Mouse (Mus musculus) kidney, postnatal 14 days (tissue): ENCODE data around the gene Fam208b.
"Not testable (repeated sequence)": the region's sequence is repeated elsewhere in the genome, so short reads cannot be mapped to it uniquely, and the experiment has no call there.

ENCODE experiments used
- DNase-seq: peaks from one replicate; pipeline ENCODE4 v3.0.0; 2022; ENCODE audit warnings: mixed read lengths

Gene Fam208b

DNA sequence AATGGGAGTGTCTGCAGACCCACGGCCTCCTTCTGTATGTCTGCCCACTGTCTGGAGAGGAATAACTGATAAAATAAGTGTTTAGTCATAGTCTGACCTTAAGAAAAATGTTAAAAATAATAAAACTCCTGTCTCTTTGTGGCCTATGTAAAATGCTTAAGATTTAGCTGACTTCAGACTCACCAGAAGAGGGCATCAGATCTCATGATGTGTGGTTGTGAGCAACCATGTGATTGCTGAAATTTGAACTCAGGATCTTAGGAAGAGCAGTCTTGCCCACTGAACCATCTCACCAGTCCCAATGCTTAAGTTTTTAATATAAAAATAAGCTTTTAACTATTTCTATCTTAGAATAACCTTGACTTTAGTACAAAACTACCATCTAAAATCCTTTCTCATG, 47.8 kb downstream of the Fam208b start:
- DNase-seq: no peak

DNA sequence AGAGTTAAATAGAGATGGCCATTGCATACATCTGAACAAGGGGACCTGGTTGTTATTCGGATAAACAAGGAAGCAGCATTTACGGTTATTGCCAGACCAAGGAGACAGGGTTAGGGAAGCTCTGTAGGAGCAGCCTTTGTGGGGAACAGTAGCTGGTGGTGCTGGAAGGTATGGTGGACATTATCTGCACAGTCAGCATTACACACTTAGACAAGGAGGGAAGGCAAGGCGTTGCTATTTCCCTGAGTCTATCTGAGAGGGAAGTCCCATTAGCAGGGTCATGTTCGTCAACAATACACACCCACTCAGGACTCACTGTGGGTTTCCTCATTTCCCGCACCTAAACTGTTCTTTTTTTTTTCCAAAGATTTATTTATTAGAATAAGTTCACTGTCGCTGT, 63.1 kb downstream of the Fam208b start:
- no peak for DNase-seq

DNA sequence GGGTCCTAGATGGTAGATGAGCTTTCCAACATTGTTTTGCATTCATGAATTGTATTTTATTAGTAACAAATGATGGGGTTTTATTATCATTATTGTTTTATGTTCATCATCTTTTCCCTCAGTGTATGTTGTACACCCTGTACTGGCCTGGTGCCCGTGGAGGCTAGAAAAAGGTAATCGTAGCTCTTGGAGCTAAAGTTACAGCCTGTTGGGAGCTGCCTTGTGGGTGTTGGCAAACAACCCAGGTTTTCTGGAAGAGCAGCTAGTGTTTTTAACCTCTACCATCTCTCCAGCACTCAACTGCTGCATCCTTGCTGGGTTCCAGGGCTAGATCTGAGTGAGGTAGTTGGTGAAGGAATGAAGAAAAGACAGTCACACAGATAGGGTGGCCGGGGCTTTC, 63.5 kb downstream of the Fam208b start:
- no peak for DNase-seq

DNA sequence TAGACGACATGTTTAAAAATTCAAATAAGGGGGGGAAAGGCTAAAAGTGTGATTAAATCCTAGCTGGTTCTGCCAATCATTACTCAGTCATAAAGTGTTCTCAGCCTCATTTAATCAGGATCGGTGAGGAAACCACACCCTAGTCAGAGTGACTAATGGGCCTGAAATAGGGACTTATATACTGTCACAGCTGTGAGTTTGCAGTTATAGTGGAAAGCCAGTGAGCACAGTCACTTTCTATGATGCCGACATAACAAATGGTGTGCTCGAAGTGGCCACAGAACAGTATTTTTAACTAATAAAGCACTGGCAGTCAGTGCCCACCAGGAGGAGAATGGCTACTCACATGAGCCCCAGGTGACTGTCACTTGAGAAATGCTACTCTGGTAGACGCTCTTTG, 66.0 kb downstream of the Fam208b start:
- no peak for DNase-seq

DNA sequence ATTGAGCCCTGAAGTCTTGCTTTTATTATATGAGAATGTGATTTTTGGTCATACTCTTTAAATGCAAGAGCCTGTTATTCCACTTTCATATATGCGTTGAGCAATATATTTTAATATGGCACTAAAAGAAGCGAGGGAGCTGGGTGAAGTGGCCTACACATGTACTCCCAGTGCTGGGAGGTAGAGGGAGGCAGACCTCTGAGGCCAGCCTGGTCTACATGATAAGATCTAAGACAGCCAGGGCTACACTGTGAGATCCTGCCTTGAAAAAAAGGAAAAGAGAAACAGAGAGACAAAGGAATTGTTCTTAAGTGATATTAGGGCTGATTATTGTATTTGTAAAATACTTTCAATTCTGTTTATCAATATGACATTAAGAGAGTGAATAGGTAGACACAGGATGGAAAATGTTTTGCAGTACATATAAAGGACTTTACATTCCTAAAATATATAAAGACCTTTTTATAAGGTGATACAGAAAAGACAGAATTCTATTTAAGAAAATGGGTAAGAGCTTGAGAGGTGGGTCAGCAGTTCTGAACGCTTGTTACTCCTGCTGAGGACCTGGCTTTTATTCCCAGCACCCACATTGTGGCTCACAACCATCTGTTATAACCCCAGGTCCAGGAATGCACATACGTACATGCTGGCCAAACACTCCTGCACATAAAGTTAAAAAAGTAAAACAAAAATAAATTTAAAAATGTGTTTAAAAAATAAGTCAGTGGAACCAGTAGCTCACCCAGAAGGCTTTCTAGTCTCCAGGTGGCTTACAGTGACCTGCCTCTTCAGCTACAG, 66.6 kb downstream of the Fam208b start:
- DNase-seq: no peak

DNA sequence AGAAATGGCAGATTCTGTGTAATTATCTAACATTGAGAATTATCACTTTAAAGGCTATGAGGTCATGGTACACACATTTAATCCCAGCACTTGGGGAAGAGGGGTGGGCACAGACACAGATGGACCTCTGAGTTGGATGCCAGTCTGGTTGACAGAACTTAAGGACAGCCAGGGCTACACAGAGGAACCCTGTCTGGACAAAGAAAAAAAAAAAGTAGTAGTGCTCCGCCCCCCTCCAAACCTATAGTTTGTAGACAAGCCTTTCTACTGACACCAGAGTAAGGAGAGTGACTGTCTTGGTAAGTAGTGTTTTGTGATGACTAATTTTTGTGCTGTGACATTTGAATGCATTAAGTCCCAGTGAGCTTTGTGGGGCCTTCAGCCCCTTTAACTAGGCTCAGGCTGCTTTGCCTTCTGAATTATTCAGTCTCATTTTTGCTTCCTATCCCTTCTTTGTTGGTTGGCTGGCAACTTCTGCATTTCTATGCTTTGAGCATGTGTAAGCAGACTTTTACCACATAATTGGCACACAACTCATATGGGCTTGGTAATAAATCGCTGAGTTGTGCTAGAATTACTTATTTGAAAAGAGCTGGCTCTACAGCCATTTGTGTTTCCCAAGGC, 69.6 kb downstream of the Fam208b start:
- no peak for DNase-seq

DNA sequence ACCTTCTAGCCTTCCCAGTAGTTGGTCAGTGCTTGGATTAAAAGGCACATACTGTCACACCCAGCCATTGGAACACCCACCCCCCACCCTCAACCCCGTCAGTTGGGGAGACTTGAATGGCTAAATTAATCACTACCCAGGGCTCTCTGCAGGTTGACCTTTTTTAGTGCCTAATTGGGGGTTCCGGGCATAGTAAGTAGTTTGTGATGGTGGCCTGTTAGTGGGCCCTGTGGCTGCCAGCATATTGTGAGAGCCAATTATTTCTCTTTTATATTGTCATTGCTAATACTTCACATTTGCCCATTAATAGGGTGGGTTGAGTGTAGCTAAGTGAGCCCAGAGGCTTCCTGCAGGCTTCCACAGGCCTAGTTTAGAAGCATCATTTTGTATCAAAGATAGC, 70.7 kb downstream of the Fam208b start:
- no peak for DNase-seq

DNA sequence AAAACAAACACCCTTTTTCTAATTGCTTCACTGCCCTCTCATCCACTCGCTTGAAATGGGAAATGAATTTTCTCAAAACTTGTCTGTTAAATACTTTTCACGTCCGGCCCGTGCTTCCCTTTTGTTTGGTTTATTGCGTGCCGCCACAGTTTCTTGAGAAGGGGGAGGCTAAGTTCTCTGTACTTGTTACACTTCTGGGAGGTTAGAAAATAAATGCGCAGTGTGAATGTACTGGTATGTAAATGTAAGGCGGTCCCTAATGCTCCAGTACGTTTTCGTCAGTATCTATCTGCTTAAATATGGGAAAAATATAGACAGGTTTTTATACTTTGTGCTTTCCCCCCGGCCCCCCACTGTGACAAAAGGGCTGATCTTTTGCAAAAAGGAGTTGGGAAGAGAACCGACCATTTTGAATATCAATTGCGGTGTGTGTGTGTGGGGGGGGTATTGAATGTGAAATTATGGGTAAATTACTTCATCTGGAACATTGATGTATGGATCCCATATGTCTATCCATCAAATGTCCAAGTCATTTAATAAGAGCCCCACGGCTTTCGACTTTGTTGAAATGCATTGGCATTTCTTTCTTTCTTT, 71.8 kb downstream of the Fam208b start:
- no peak for DNase-seq

DNA sequence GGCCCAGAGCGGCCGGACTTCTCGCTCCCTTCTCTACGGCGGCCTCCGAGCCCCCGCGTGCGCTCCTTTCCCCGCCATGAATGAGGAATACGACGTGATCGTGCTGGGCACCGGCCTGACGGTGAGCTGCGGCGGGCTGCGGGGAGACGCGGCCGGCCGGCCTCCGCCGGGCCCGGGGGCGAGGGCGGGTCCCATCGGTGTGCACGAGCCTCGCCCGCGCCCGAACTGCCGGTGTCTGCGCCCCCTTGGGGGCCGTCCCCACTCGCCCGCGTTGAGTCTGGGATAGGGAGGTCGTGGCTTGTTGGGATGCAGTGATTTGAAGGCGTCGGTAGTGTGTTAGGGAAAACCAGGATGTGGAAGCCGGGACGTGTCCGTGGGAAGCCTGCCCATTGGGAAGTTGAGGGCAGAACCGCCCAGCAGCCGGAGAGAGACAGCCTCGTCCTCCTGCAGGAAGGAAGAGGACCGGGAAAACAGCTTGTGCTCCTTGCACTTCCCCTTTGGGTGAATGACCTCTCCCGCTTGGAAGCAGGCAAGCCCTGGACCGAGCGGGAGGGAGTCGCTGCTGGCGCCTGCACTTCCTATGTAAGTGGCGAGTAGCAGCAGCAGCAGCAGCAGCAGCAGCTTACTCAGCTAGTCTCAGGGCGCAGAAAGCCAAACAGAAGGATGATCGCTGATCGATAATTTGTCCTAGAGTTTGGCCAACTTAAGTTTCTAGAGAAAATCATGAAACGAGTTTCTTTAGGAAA, 72.5 kb downstream of the Fam208b start:
- DNase-seq: peak; percentile 89

DNA sequence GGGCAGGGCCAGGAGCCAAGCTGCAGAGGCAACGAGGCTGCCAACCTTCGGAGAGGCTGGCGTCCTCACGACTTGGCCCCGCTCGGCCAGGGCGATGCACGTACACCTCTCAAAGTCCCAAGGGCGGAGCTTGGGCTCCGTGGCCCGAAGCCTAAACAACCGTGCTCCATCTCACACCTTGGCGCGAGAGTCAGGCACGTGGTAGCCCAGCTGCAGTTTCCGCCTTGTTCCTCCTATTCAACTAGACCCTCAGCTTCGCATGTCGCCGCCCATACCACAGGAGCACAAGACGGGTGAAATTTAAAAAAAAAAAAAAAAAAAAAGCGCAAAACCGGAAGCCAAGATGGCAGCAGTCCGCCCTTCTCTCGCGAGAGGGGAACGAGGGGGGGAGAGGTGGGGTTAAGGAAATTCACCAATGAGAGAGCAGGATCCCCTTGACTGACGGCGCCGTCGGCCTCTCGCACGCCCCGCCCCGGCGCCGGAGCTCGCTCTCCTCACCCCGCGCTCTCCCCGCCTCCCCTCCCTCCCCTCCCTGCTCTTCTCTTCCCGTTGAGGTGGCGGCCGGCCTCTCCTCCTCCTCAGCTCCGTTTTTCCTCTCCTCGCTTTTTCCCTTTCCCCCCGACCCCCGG, 73.2 kb downstream of the Fam208b start, which contains the start of gene Gdi2:
Gdi2 (plus strand) TSS at position 470 of the 629 bp plus-strand sequence.
- peak; percentile 98 for DNase-seq

DNA sequence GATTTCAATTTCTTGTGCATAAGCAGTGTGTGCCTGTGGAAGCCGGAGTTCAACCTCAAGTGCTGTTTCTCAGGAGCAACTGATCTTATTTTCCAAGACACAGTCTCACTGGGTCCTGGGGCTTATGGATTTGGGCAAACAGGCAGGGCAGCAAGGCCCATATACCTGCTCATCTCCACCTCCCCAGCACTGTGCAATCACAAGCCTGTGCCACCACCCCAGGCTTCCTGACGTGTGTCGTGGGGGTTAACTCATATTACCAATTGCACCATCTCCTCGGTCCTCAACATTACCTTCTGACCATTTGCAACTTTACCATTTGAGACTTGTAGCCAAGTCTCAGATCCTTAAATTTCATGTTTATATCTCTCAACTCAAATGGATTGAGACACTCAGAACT, 76.8 kb downstream of the Fam208b start:
- DNase-seq: no peak

DNA sequence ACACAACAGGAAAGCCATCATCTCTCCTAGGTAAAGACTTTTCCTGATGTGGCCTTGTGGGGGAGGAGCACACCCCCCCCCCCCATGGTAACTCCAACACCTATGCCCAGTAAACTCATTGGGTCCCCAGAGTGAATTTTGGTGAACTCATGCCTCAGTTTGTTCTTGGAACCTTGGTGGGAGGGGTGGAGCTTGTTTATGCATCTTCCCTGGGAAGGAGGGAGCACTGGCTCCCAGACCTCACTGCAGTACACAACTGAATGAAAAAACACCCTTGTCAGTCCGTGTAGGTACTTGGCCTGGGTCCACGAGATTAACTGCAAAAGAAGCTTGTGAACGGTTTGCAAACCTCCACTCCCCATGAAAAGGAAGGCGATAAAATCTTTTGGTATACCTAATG, 78.5 kb downstream of the Fam208b start:
- no peak for DNase-seq

DNA sequence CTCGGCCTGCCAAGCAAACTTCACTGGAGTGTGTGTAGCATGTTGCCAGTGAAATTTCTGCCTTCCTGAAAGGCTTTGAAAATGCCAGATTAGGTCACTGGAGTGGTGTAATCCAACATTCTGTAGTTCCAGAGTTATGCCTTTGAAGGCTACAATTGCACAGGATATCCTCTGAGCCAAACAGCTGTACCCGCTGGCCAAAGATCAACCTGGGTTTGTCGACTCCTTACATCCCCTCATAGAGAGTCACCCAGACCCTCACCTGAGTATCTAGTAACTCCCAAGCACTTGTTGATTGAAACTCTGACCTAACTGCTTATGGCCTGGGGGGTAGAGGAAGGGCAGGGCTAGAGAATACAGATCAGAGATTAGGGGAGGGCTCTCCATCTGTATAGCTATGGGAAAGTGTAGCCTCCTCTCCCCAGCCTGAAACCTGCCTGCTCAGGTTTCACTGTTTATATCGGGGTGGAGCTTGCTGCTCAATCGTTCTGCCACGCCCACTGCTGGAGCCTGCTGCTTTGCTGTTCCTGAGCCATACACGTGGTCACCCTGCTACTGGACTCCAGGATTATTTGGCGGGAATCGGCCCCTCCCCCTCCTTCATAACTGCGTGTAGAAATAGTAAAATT, 79.1 kb downstream of the Fam208b start:
- DNase-seq: no peak

DNA sequence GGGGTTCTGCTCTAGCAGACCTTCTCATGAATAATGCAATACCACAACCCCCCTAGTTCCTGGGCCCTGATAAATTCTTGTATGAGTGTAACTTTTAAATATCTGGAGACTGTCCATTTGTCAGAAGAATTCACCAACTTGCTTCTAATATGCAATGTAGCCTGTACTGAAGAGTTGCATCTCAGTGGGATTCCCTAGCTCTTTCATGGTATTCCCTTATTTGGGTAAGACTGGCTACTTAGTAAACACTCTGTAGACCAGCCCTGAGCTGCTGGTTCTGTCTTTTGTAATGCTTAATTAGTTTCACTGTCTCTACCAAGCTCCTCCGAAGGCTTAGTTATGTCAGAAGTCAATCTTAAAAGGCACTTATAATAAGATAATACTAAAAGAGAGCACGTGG, 79.7 kb downstream of the Fam208b start:
- not testable (repeated sequence) for DNase-seq

DNA sequence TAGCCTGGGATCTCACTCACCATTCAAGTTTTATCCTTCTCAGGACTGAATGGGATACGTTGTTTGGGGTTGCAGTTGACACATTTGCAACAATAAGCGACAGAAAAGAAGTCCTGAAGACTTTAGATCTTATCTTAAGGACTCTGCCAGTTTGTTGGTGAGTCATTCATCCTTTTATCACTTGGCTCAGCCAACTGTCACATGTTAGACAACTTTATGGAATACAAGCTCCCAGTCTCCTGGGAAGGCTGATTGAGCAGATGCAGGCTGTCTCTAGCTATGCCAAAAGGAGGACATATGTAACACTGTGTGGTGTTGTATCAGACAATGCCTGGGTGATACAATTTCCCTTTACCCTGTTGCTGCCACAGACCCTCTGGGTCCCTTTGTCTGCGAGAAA, 80.5 kb downstream of the Fam208b start:
- DNase-seq: no peak

DNA sequence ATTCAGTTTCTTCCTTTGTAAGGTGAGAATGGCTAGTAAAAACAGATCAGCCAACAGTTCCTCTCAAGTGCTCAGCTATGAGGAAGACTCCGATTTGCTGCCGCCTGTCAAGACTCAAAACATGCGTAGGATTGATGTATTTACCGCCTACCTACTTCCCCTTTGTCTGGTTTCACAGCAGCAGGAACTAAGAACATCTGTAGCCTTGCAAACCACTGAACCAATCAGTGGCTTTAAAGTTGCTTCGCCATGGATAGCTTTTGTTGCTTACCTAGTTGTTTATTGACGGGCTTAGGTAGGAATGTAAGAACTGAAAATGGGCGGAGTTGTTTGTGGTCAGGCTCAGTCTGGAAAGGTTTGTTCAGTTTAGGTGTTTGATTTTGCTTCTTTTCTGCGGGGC, 84.6 kb downstream of the Fam208b start:
- peak; percentile 6 for DNase-seq

DNA sequence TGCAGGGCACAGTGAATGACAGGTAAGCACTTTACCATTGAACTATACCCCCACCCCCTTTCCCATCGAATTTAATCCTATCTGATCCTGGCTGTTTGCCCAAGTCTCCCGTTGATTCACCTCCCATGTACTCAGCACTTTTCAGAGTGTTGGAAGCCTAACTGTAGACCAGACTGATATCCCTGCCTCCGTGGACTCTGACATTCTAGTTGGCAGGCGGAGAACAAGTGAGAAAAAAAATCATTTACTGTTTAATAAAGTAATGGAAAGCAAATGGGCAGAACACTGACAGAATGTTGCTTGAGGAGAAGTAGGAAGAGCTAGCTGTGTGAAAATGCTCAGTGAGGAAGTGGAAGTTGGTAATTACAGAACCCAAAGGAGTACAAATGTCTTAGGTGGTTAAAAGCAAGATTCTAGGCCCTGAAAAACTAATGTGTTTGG, 85.3 kb downstream of the Fam208b start:
- DNase-seq: peak; percentile 69

DNA sequence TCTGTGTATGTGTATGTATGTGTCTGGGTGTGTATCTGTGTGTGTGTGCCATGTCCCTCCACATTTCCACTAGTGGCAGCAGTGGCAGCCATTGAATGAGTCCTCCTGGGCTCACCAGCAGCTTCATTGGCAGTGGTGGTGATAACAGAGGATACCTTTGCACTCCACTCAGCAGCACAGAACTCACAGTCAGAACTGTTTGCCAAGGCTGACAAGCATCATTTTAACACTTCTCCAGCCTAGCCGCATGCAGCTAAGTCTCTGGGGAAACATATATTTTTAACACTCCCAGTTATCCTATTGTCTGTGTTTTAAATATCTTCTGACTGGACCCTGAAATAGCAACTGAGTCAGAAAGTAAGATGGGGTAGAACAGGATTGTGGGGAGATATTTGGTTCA, 87.0 kb downstream of the Fam208b start:
- DNase-seq: no peak

DNA sequence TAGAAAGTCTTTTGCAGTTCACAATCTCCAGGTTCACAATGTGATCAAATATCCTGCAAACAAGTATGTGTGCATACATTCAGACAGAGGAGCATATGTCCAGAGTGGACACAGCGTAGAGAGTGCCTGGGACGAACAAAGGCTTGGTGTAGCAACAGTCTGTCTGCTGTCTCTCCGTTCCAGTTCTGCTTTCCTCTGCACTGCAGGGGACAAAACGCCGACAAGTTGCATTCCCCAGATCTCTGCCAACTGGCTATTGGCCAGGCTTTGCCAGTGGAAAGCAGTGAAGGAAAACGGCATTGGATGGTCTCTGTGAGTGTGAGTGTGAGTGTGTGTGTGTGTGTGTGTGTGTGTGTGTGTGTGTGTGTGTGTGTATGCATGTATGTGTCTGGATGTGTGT, 87.4 kb downstream of the Fam208b start:
- DNase-seq: peak; percentile 66

DNA sequence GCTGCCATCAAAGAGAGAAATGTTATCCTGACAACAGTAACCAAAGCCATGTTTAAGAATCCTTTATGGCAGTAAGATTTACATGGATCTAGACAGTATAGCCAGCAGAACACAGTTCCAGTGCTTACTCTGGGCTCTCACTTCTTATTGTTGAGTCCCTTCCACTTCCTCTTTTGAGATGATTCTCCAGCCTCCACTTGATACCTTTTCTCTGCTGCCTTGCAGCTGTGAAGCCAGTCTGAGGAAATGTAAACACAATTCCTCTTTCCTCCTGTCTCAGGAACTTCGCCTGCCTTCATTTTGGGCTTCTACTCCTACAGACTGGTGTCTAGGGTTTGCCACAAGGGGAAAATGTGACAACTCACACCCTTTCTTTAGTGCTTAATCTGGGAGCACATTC, 90.9 kb downstream of the Fam208b start:
- DNase-seq: not testable (repeated sequence)

DNA sequence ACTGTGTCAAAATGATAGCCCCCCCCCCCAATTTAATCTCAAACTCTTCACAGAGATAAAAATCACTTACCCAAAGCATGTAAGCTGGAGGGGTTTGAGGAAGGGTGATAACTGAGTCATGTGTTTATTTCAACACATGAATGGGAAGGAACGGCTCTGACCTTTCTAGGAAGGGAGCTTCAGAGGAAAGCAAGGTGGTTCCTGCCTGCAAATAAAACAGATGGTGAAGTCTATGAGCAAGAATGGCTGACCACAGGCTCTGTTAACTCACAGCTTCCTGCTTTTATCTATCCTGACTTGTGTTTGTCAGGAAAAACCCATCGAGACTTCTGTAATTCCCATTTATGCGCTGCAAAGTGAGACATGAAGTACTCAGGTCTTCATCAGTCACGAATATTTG, 91.6 kb downstream of the Fam208b start:
- DNase-seq: not testable (repeated sequence)
